Mouse (Mus musculus): ENCODE measurements around the gene Twist2. TPM values are rescaled to one million over a fixed set of nuclear protein-coding genes. Genes with fewer than 3 reads are reported as not detected.
A peak's percentile ranks its signal among the peaks of the same experiment; 100 is the strongest.

Gene Twist2
- polyA plus RNA-seq, 1 experiment from 2014 or later, result 2.7 TPM

- Histone ChIP-seq H3K27ac (ENCODE audit: low read depth, low read length) (no peak overlapping the region), H3K36me3 (ENCODE audit: control insufficient read depth, insufficient read depth) (no peaks in the 10 kb centered on the region), H3K4me1 (replicated peaks; ENCODE audit: control insufficient read depth, insufficient read depth, low read length) (no peaks in the 10 kb centered on the region), H3K27me3 (replicated peaks; ENCODE audit: control insufficient read depth, insufficient read depth, low read length) (peaks cover 44% of the 10 kb centered on the region), H3K4me3 (ENCODE audit: low read depth, low read length) (peak overlapping the region; percentile 45), H3K4me2 (replicated peaks; ENCODE audit: low read depth) (peak overlapping the region; percentile 71), H3K9ac (ENCODE audit: low read depth, low read length) (no peak overlapping the region), H3K9me3 (ENCODE audit: control insufficient read depth) (no peaks in the 10 kb centered on the region)
- TF ChIP-seq CTCF (IDR thresholded peaks at IDR 0.05; ENCODE audit: low read depth), result no peak
- ATAC-seq, result no peak
- WGBS, result 10% methylated on average over 30 of the region's 30 CpGs
Observed at GRCm38 (mm10) chr1:91802406-91803121, 1.3 kb downstream of the Twist2 start.

- TF ChIP-seq CTCF (IDR thresholded peaks at IDR 0.05; ENCODE audit: low read depth), result no peak
- no peaks in the 10 kb centered on the region for H3K9me3 ChIP-seq (ENCODE audit: control insufficient read depth)
- ATAC-seq, result no peak
- no peak overlapping the region for H3K9ac ChIP-seq (ENCODE audit: low read depth, low read length)
- no peak overlapping the region for H3K4me2 ChIP-seq (replicated peaks; ENCODE audit: low read depth)
- peaks cover 44% of the 10 kb centered on the region for H3K27me3 ChIP-seq (replicated peaks; ENCODE audit: control insufficient read depth, insufficient read depth, low read length)
- no peaks in the 10 kb centered on the region for H3K4me1 ChIP-seq (replicated peaks; ENCODE audit: control insufficient read depth, insufficient read depth, low read length)
- no peaks in the 10 kb centered on the region for H3K36me3 ChIP-seq (ENCODE audit: control insufficient read depth, insufficient read depth)
- no peak overlapping the region for H3K27ac ChIP-seq (ENCODE audit: low read depth, low read length)
- WGBS, result 50% methylated on average over 6 of the region's 6 CpGs
- no peak overlapping the region for H3K4me3 ChIP-seq (ENCODE audit: low read depth, low read length)
Observed at GRCm38 (mm10) chr1:91803416-91803815, 2.2 kb downstream of the Twist2 start.

GRCm38 (mm10) chr1:91816067-91816466, 14.8 kb downstream of the Twist2 start:
- H3K4me2 ChIP-seq (replicated peaks; ENCODE audit: low read depth), result no peak overlapping the region
- no peak overlapping the region for H3K4me3 ChIP-seq (ENCODE audit: low read depth, low read length)
- no peak overlapping the region for H3K27ac ChIP-seq (ENCODE audit: low read depth, low read length)
- ATAC-seq, result no peak
- H3K4me1 ChIP-seq (replicated peaks; ENCODE audit: control insufficient read depth, insufficient read depth, low read length), result no peaks in the 10 kb centered on the region
- no peaks in the 10 kb centered on the region for H3K9me3 ChIP-seq (ENCODE audit: control insufficient read depth)
- H3K27me3 ChIP-seq (replicated peaks; ENCODE audit: control insufficient read depth, insufficient read depth, low read length), result no peaks in the 10 kb centered on the region
- no peaks in the 10 kb centered on the region for H3K36me3 ChIP-seq (ENCODE audit: control insufficient read depth, insufficient read depth)
- WGBS, result 79% methylated on average over 3 of the region's 3 CpGs
- TF ChIP-seq CTCF (IDR thresholded peaks at IDR 0.05; ENCODE audit: low read depth), result no peak
- H3K9ac ChIP-seq (ENCODE audit: low read depth, low read length), result no peak overlapping the region

- 19% methylated on average over 6 of the region's 6 CpGs for WGBS
- H3K9me3 ChIP-seq (ENCODE audit: control insufficient read depth), result no peaks in the 10 kb centered on the region
Observed at GRCm38 (mm10) chr1:91816571-91816970, 15.3 kb downstream of the Twist2 start.

GRCm38 (mm10) chr1:91819237-91819636, 18.0 kb downstream of the Twist2 start:
- Histone ChIP-seq H3K9ac (ENCODE audit: low read depth, low read length) (no peak overlapping the region), H3K4me3 (ENCODE audit: low read depth, low read length) (no peak overlapping the region), H3K4me1 (replicated peaks; ENCODE audit: control insufficient read depth, insufficient read depth, low read length) (no peaks in the 10 kb centered on the region), H3K27ac (ENCODE audit: low read depth, low read length) (no peak overlapping the region), H3K36me3 (ENCODE audit: control insufficient read depth, insufficient read depth) (no peaks in the 10 kb centered on the region), H3K27me3 (replicated peaks; ENCODE audit: control insufficient read depth, insufficient read depth, low read length) (no peaks in the 10 kb centered on the region), H3K9me3 (ENCODE audit: control insufficient read depth) (no peaks in the 10 kb centered on the region), H3K4me2 (replicated peaks; ENCODE audit: low read depth) (no peak overlapping the region)
- peak; percentile 64 for TF ChIP-seq CTCF (IDR thresholded peaks at IDR 0.05; ENCODE audit: low read depth)
- no peak for ATAC-seq
- 52% methylated on average over 9 of the region's 9 CpGs for WGBS

More at GRCm38 (mm10) chr1:91816571-91816970, 15.3 kb downstream of the Twist2 start:
- Histone ChIP-seq H3K27ac (ENCODE audit: low read depth, low read length) (no peak overlapping the region), H3K27me3 (replicated peaks; ENCODE audit: control insufficient read depth, insufficient read depth, low read length) (no peaks in the 10 kb centered on the region), H3K36me3 (ENCODE audit: control insufficient read depth, insufficient read depth) (no peaks in the 10 kb centered on the region), H3K4me3 (ENCODE audit: low read depth, low read length) (no peak overlapping the region), H3K4me2 (replicated peaks; ENCODE audit: low read depth) (no peak overlapping the region), H3K9ac (ENCODE audit: low read depth, low read length) (no peak overlapping the region), H3K4me1 (replicated peaks; ENCODE audit: control insufficient read depth, insufficient read depth, low read length) (no peaks in the 10 kb centered on the region)
- ATAC-seq, result 0 out of 2 replicates have a peak, but pooled peaks have one; percentile 53
- no peak for TF ChIP-seq CTCF (IDR thresholded peaks at IDR 0.05; ENCODE audit: low read depth)

GRCm38 (mm10) chr1:91820531-91820930, 19.3 kb downstream of the Twist2 start:
- no peaks in the 10 kb centered on the region for H3K9me3 ChIP-seq (ENCODE audit: control insufficient read depth)
- H3K4me3 ChIP-seq (ENCODE audit: low read depth, low read length), result no peak overlapping the region
- no peak overlapping the region for H3K4me2 ChIP-seq (replicated peaks; ENCODE audit: low read depth)
- no peaks in the 10 kb centered on the region for H3K36me3 ChIP-seq (ENCODE audit: control insufficient read depth, insufficient read depth)
- H3K27ac ChIP-seq (ENCODE audit: low read depth, low read length), result no peak overlapping the region
- ATAC-seq, result no peak
- no peaks in the 10 kb centered on the region for H3K4me1 ChIP-seq (replicated peaks; ENCODE audit: control insufficient read depth, insufficient read depth, low read length)
- no peak for TF ChIP-seq CTCF (IDR thresholded peaks at IDR 0.05; ENCODE audit: low read depth)
- no peaks in the 10 kb centered on the region for H3K27me3 ChIP-seq (replicated peaks; ENCODE audit: control insufficient read depth, insufficient read depth, low read length)
- no peak overlapping the region for H3K9ac ChIP-seq (ENCODE audit: low read depth, low read length)
- WGBS, result 66% methylated on average over 10 of the region's 10 CpGs
